8 mouse cellular contexts compared by ENCODE assay signal in genomic region chr12:69447962-69448767, GRCm38 (mm10).
DNase-seq lines count a peak whose midpoint lies in the region; ATAC-seq lines count a peak whose summit lies in the region.

No protein-coding gene starts in this region.

- H3K27ac ChIP-seq in heart, embryonic 13.5 days (replicated peaks), result peak overlapping the region; percentile 68

- 55% methylated on average over 14 of the region's 14 CpGs for WGBS in heart, embryonic 13.5 days

- ATAC-seq in heart, embryonic 13.5 days (ENCODE audit: extremely low read depth, insufficient number of reproducible peaks, low FRiP score, low TSS enrichment), result no peak
- ATAC-seq in megakaryocyte progenitor cell, adult 5-6 weeks (replicated peaks; ENCODE audit: poor library complexity), result peak; percentile 87

- H3K4me2 ChIP-seq in heart, embryonic 13.5 days, result peak overlapping the region; percentile 59

- no peak overlapping the region; the same call in none of the 2 replicates for H3K4me3 ChIP-seq in heart, embryonic 13.5 days

- peak; percentile 21 for DNase-seq in kidney, adult 11 months
- DNase-seq in kidney, adult 8-10 months, result no peak
- DNase-seq in MEL-GATA-1-ER (ENCODE audit: extremely low read depth, low read depth), result peak; percentile 46
- DNase-seq in kidney, postnatal 36 days, result peak; percentile 31 to 48
- DNase-seq in thymus, postnatal 25 days, result peak; percentile 73
- no peak for DNase-seq in adrenal gland, adult 18-20 months (ENCODE audit: low spot score in 2 of 2)

- H3K27me3 ChIP-seq in heart, embryonic 13.5 days (replicated peaks), result no peaks in the 10 kb centered on the region; the same call in 1 of the 2 replicates

- H3K9me3 ChIP-seq in heart, embryonic 13.5 days, result no peaks in the 10 kb centered on the region

- H3K9ac ChIP-seq in heart, embryonic 13.5 days, result peak overlapping the region; percentile 13; the same call in 1 of the 2 replicates

- H3K4me1 ChIP-seq in heart, embryonic 13.5 days, result peaks cover 37% of the 10 kb centered on the region

- H3K36me3 ChIP-seq in heart, embryonic 13.5 days, result no peaks in the 10 kb centered on the region

Comparison
In these comparisons a context has a peak if more than half of its experiments do, and no peak if none do; other contexts are left out.
1. DNase-seq: peak in kidney, adult 11 months (single experiment), MEL-GATA-1-ER (single experiment), kidney, postnatal 36 days (2 of 2) and thymus, postnatal 25 days (single experiment); none in kidney, adult 8-10 months (0 of 2) and adrenal gland, adult 18-20 months (0 of 2).